Mouse (Mus musculus) heart, embryonic 16.5 days (tissue): Measurements from ENCODE around the gene Snx3. TPM values are rescaled to one million over a fixed set of nuclear protein-coding genes. Genes with fewer than 3 reads are reported as not detected.

Source experiments
- ATAC-seq: fragments of 200-750 bp; cut with Nextera tagmentation; replicated peaks from 2 replicates; pipeline ENCODE4 v1.8.0; 2017; ENCODE audit warnings: moderate number of reproducible peaks; ENCODE audit not compliant: insufficient read depth, low FRiP score; ENCODE audit errors: extremely low read depth
- H3K27ac ChIP-seq: fragments of 300-500 bp; sonication (generic); 2 replicates; pipeline ENCODE4 v1.5.1; 2014; ENCODE audit warnings: mild to moderate bottlenecking, low read length, control low read depth, moderate library complexity
- H3K27me3 ChIP-seq: fragments of 300-500 bp; sonication (generic); 2 replicates; pipeline ENCODE4 v1.6.1; 2014; ENCODE audit warnings: low read length, mixed read lengths; ENCODE audit not compliant: control insufficient read depth, insufficient read depth
- H3K36me3 ChIP-seq: fragments of 300-500 bp; sonication (generic); 2 replicates; pipeline ENCODE4 v1.6.1; 2014; ENCODE audit not compliant: control insufficient read depth, insufficient read depth
- H3K4me1 ChIP-seq: fragments of 300-500 bp; sonication (generic); 2 replicates; pipeline ENCODE4 v1.6.1; 2014; ENCODE audit warnings: low read length, mixed read lengths; ENCODE audit not compliant: control insufficient read depth, insufficient read depth
- H3K4me2 ChIP-seq: fragments of 300-500 bp; sonication (generic); 2 replicates; pipeline ENCODE4 v1.6.1; 2014; ENCODE audit warnings: low read depth, mild to moderate bottlenecking, control low read depth, low read length
- H3K4me3 ChIP-seq: fragments of 300-500 bp; sonication (generic); 2 replicates; pipeline ENCODE4 v1.5.1; 2014; ENCODE audit warnings: mild to moderate bottlenecking, control low read depth, low read length
- H3K9ac ChIP-seq: fragments of 300-500 bp; sonication (generic); 2 replicates; pipeline ENCODE4 v1.6.1; 2014; ENCODE audit warnings: low read length, control low read depth
- H3K9me3 ChIP-seq: fragments of 300-500 bp; sonication (generic); replicated peaks from 2 replicates; pipeline ENCODE4 v1.6.1; 2016; ENCODE audit warnings: low read length; ENCODE audit not compliant: control insufficient read depth
- WGBS: fragments of 180-500 bp; shearing (Covaris S2); extraction: QIAGEN DNeasy Blood & Tissue Kit; methylation state at CpG from one replicate; pipeline ENCODE4 v1.1.7; 2014; 5-methylcytosine and 5-hydroxymethylcytosine counted together
- polyA plus RNA-seq: library from polyadenylated mRNA; unstranded; fragments of >200 nt; fragmentation: Nextera tagmentation; extraction: Ambion mirVana; gene quantifications from 2 replicates; pipeline ENCODE4 v1.2.1, GENCODE M21; 2015

Gene Snx3
- polyA plus RNA-seq, result 363 and 415 TPM in 2 replicates

DNA sequence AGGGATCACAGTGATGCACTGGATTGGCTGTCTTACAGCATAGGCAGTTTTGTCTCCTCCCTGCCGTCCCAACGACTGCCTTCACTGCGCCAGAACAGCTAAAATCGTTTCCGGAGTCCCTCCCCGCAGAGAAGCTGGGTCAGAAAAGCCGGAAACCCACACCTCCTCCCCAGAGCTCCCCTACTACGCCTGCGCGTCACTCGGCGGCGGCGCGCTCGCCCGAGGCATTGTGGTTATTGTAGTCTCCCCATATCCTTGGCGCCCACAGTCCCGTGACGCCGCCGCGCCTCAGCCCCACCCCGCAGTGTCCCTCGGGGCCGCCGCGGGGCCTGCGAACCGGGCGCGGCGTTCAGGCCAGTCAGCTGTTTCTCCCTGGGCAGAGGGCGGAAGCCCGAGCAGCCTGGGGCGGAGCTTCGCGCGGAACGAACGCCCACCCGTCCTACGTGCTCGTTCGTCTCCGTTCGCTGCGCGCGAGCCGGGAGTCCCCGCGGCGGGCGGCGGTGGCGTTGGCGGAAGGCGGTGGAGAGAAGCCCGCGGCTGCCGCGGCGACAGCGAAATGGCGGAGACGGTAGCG, at the start of gene Snx3:
Snx3 (plus strand) TSS at position 256 of the 574 bp plus-strand sequence.
- peaks cover 5% of the 10 kb centered on the region; the same call in 1 of the 2 replicates for H3K36me3 ChIP-seq
- under 1% methylated on average over 68 of the region's 68 CpGs for WGBS
- peak within 1 kb of the TSS; percentile 64 for H3K4me3 ChIP-seq
- ATAC-seq, result peak; percentile 95
- no peaks in the 10 kb centered on the region for H3K27me3 ChIP-seq
- peaks cover 9% of the 10 kb centered on the region; the same call in 1 of the 2 replicates for H3K4me1 ChIP-seq
- peak within 1 kb of the TSS; percentile 93 for H3K27ac ChIP-seq
- H3K9me3 ChIP-seq, result no peaks in the 10 kb centered on the region
- H3K4me2 ChIP-seq, result peak within 1 kb of the TSS; percentile 89
- peak within 1 kb of the TSS; percentile 83 for H3K9ac ChIP-seq

GRCm38 (mm10) chr10:42454266-42454665, 47.6 kb upstream of the Snx3 start:
- H3K27ac ChIP-seq, result no peak overlapping the region
- 47% methylated on average over 11 of the region's 11 CpGs for WGBS
- H3K9me3 ChIP-seq, result peaks cover 3% of the 10 kb centered on the region
- H3K4me2 ChIP-seq, result no peak overlapping the region
- peaks cover 11% of the 10 kb centered on the region for H3K36me3 ChIP-seq
- no peaks in the 10 kb centered on the region for H3K27me3 ChIP-seq
- peaks cover 15% of the 10 kb centered on the region for H3K4me1 ChIP-seq
- no peak overlapping the region for H3K4me3 ChIP-seq
- no peak for ATAC-seq
- no peak overlapping the region for H3K9ac ChIP-seq

- no peak overlapping the region for H3K4me3 ChIP-seq
- ATAC-seq, result no peak
- H3K4me2 ChIP-seq, result no peak overlapping the region
- 67% methylated on average over 6 of the region's 6 CpGs for WGBS
- no peak overlapping the region for H3K9ac ChIP-seq
- peaks cover 15% of the 10 kb centered on the region for H3K36me3 ChIP-seq
- H3K9me3 ChIP-seq, result peaks cover 7% of the 10 kb centered on the region
- no peaks in the 10 kb centered on the region for H3K27me3 ChIP-seq
- H3K4me1 ChIP-seq, result peaks cover 15% of the 10 kb centered on the region
- H3K27ac ChIP-seq, result no peak overlapping the region
Observed at GRCm38 (mm10) chr10:42454690-42455089, 47.1 kb upstream of the Snx3 start.

DNA sequence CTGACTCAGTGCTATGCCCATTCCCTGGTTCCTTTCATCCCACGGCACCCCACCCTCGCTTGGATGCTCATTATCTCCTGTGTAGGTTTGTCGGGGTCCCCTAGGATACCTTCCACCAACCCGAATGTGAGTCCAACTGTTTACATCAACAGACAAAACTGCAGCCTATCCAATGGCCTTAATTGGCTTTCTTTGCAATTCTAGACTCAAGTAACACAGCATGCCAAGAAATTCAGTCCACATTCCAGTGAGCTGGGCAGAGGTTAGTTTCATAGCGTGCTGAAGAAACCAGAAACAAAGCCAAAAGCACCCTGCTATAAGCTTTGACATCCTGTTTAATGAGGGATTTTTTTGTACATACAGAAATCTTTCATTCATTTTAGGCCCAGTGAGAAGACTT, 45.8 kb upstream of the Snx3 start:
- Histone ChIP-seq H3K9ac (no peak overlapping the region), H3K4me3 (no peak overlapping the region), H3K4me1 (peaks cover 15% of the 10 kb centered on the region), H3K36me3 (peaks cover 18% of the 10 kb centered on the region), H3K27me3 (no peaks in the 10 kb centered on the region), H3K27ac (peak overlapping the region; percentile 26), H3K4me2 (no peak overlapping the region), H3K9me3 (peaks cover 8% of the 10 kb centered on the region)
- ATAC-seq, result no peak
- WGBS, result 64% methylated on average over 5 of the region's 5 CpGs

- H3K27ac ChIP-seq, result peak overlapping the region; percentile 81
- H3K9me3 ChIP-seq, result peaks cover 8% of the 10 kb centered on the region
- H3K27me3 ChIP-seq, result no peaks in the 10 kb centered on the region
- no peak overlapping the region for H3K9ac ChIP-seq
- H3K4me2 ChIP-seq, result no peak overlapping the region
- no peak overlapping the region for H3K4me3 ChIP-seq
- peaks cover 14% of the 10 kb centered on the region for H3K36me3 ChIP-seq
- 44% methylated on average over 9 of the region's 9 CpGs for WGBS
- ATAC-seq, result peak; percentile 92
- peaks cover 15% of the 10 kb centered on the region for H3K4me1 ChIP-seq
Observed at GRCm38 (mm10) chr10:42457557-42458191, 44.2 kb upstream of the Snx3 start.

GRCm38 (mm10) chr10:42464224-42464623, 37.6 kb upstream of the Snx3 start:
- 15% methylated on average over 5 of the region's 5 CpGs for WGBS
- no peaks in the 10 kb centered on the region for H3K27me3 ChIP-seq
- peak; percentile 86 for ATAC-seq

DNA sequence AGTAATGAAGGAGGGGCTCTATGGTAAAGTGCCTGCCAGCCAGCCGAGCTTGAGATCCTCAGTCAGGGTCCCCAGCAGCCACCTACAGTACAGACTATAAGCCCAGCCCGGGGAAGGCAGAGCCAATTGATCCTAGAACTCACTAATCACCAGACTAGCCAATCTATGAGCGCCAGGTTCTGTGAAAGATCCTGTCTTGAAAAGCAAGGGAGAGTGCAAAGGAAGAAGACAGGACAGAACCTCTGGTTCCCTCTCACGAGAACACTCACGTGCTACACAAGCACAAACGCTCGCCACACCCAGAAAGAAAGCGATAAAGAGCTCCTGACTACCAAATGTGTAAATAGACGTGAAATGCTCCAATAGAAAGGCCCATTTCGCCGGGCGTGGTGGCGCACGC, 37.0 kb upstream of the Snx3 start:
- Histone ChIP-seq H3K4me3 (no peak overlapping the region), H3K36me3 (peaks cover 1% of the 10 kb centered on the region), H3K4me2 (no peak overlapping the region), H3K4me1 (peaks cover 10% of the 10 kb centered on the region), H3K27me3 (no peaks in the 10 kb centered on the region), H3K9me3 (no peaks in the 10 kb centered on the region; the same call in 1 of the 2 replicates), H3K27ac (peak overlapping the region; percentile 63), H3K9ac (no peak overlapping the region)
- WGBS, result 74% methylated on average over 14 of the region's 14 CpGs
- no peak for ATAC-seq

More at GRCm38 (mm10) chr10:42464224-42464623, 37.6 kb upstream of the Snx3 start:
- H3K9ac ChIP-seq, result peak overlapping the region; percentile 30; the same call in 1 of the 2 replicates
- peaks cover 6% of the 10 kb centered on the region for H3K9me3 ChIP-seq
- H3K4me3 ChIP-seq, result no peak overlapping the region
- peak overlapping the region; percentile 26; the same call in 1 of the 2 replicates for H3K4me2 ChIP-seq
- H3K36me3 ChIP-seq, result peaks cover 7% of the 10 kb centered on the region
- H3K4me1 ChIP-seq, result peaks cover 10% of the 10 kb centered on the region
- H3K27ac ChIP-seq, result peak overlapping the region; percentile 80

GRCm38 (mm10) chr10:42474946-42475514, 26.8 kb upstream of the Snx3 start:
- WGBS, result 81% methylated on average over 6 of the region's 6 CpGs
- Histone ChIP-seq H3K27me3 (no peaks in the 10 kb centered on the region), H3K4me3 (no peak overlapping the region), H3K4me1 (peaks cover 17% of the 10 kb centered on the region), H3K9me3 (no peaks in the 10 kb centered on the region), H3K9ac (no peak overlapping the region), H3K36me3 (peaks cover 14% of the 10 kb centered on the region), H3K27ac (no peak overlapping the region), H3K4me2 (no peak overlapping the region)
- no peak for ATAC-seq
